Mouse (Mus musculus) midbrain, embryonic 11.5 days (tissue): ENCODE data around the gene Stmn3. TPM values are rescaled to one million over a fixed set of nuclear protein-coding genes. Genes with fewer than 3 reads are reported as not detected.

Experiments used
- ATAC-seq: fragments of 200-750 bp; cut with Nextera tagmentation; 2 replicates; pipeline ENCODE4 v1.8.0; 2017; ENCODE audit warnings: moderate TSS enrichment, moderate library complexity; ENCODE audit not compliant: low FRiP score
- DNase-seq: peaks from one replicate; pipeline ENCODE4 v3.0.0; 2015; ENCODE audit warnings: low spot score; ENCODE audit errors: missing footprints
- H3K27ac ChIP-seq: fragments of 300-500 bp; sonication (generic); 2 replicates; pipeline ENCODE4 v1.5.1; 2014; ENCODE audit warnings: low read depth, low read length
- H3K27me3 ChIP-seq: fragments of 300-500 bp; sonication (generic); 2 replicates; pipeline ENCODE4 v1.6.1; 2014; ENCODE audit warnings: mild to moderate bottlenecking, low read length, moderate library complexity, mixed read lengths; ENCODE audit not compliant: control insufficient read depth, insufficient read depth
- H3K36me3 ChIP-seq: fragments of 300-500 bp; sonication (generic); 2 replicates; pipeline ENCODE4 v1.6.1; 2014; ENCODE audit warnings: mild to moderate bottlenecking, low read length, moderate library complexity, mixed read lengths; ENCODE audit not compliant: control insufficient read depth, insufficient read depth
- H3K4me1 ChIP-seq: fragments of 300-500 bp; sonication (generic); 2 replicates; pipeline ENCODE4 v1.6.1; 2014; ENCODE audit warnings: low read length; ENCODE audit not compliant: control insufficient read depth, insufficient read depth
- H3K4me2 ChIP-seq: fragments of 300-500 bp; sonication (generic); 2 replicates; pipeline ENCODE4 v1.6.1; 2014; ENCODE audit warnings: mild to moderate bottlenecking, moderate library complexity
- H3K4me3 ChIP-seq: fragments of 300-500 bp; sonication (generic); 2 replicates; pipeline ENCODE4 v1.5.1; 2014; ENCODE audit warnings: low read depth, low read length
- H3K9ac ChIP-seq: fragments of 300-500 bp; sonication (generic); 2 replicates; pipeline ENCODE4 v1.6.1; 2014; ENCODE audit warnings: low read length
- H3K9me3 ChIP-seq: fragments of 300-500 bp; sonication (generic); 2 replicates; pipeline ENCODE4 v1.6.1; 2016; ENCODE audit warnings: low read length; ENCODE audit not compliant: control insufficient read depth
- WGBS: fragments of 180-500 bp; shearing (Covaris S2); extraction: QIAGEN DNeasy Blood & Tissue Kit; methylation state at CpG from one replicate; pipeline ENCODE4 v1.1.7; 2014; 5-methylcytosine and 5-hydroxymethylcytosine counted together
- polyA plus RNA-seq: library from polyadenylated mRNA; unstranded; fragments of >200 nt; fragmentation: Nextera tagmentation; extraction: Ambion mirVana; gene quantifications from 2 replicates; pipeline ENCODE4 v1.2.1, GENCODE M21; 2014

The Stmn3 gene
- polyA plus RNA-seq, 1 experiment from 2014 or later, result 359 TPM

DNA sequence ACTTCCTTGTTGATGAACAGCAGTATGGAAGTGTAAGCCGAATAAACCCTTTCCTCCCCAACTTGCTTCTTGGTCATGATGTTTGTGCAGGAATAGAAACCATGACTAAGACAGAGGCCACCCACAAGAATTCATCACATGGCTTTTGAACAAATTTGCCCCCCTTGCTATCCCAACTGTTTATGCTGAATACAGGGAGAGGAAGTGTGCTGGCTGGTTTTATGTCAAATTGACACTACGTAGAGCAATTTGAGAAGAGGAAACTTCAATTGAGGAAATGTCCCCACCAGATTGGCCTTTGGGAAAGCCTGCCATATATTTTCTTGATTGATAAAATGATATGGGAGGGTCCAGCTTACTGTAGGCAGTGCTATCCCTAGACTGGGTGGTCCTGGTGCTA lies 40.5 kb downstream of the Stmn3 start:
- peaks cover 13% of the 10 kb centered on the region; the same call in 1 of the 2 replicates for H3K36me3 ChIP-seq
- H3K27ac ChIP-seq, result no peak overlapping the region
- no peak overlapping the region for H3K4me2 ChIP-seq
- H3K4me1 ChIP-seq, result no peaks in the 10 kb centered on the region
- no peak overlapping the region for H3K9ac ChIP-seq
- ATAC-seq (no peak), DNase-seq (no peak)
- 80% methylated on average over 2 of the region's 2 CpGs for WGBS
- no peak overlapping the region for H3K4me3 ChIP-seq
- H3K27me3 ChIP-seq, result no peaks in the 10 kb centered on the region
- no peaks in the 10 kb centered on the region for H3K9me3 ChIP-seq

- Histone ChIP-seq H3K27me3 (no peaks in the 10 kb centered on the region), H3K4me1 (no peaks in the 10 kb centered on the region), H3K4me2 (no peak overlapping the region), H3K27ac (no peak overlapping the region), H3K36me3 (peaks cover 10% of the 10 kb centered on the region; the same call in 1 of the 2 replicates), H3K9ac (no peak overlapping the region), H3K4me3 (no peak overlapping the region), H3K9me3 (no peaks in the 10 kb centered on the region)
- DNase-seq, result no peak
- WGBS, result 93% methylated on average over 2 of the region's 2 CpGs
- ATAC-seq, result no peak
Observed at GRCm38 (mm10) chr2:181272092-181272491, 42.2 kb downstream of the Stmn3 start.

DNA sequence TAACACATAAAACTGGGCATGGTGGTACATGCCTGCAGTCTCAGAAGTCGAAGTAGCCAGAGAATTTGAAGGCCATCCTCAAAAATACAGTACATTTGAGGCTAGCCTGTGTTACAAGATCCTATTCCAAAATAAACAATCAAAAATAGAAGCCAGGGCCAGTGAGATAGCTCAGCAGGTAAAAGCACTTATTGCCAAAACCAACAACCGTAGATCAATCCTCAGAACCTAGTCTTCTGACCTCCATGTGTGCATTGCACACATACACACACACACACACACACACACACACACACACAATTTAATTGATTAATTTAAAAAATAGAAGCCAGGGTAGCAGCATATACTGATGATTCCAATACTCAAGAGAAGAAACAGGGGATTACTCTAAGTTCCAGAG lies 47.5 kb downstream of the Stmn3 start:
- ATAC-seq, result no peak
- DNase-seq, result no peak
- no peak overlapping the region for H3K27ac ChIP-seq
- no peaks in the 10 kb centered on the region for H3K4me1 ChIP-seq
- no peaks in the 10 kb centered on the region for H3K9me3 ChIP-seq
- no peak overlapping the region for H3K9ac ChIP-seq
- 83% methylated on average over 2 of the region's 2 CpGs for WGBS
- H3K4me3 ChIP-seq, result no peak overlapping the region
- no peaks in the 10 kb centered on the region for H3K27me3 ChIP-seq
- H3K4me2 ChIP-seq, result no peak overlapping the region
- H3K36me3 ChIP-seq, result peaks cover 9% of the 10 kb centered on the region; the same call in 1 of the 2 replicates

Other genes starting within 250 kb of the Stmn3 start
- 8.7 and 8.8 TPM in 2 replicates for gene Kcnq2, start 179.2 kb downstream of the Stmn3 start, polyA plus RNA-seq
- 0.87 and 0.94 TPM in 2 replicates for gene Eef1a2, start 157.5 kb downstream of the Stmn3 start, polyA plus RNA-seq
- 414 and 426 TPM in 2 replicates for gene Ppdpf, start 127.3 kb downstream of the Stmn3 start, polyA plus RNA-seq
- not detected in 2 replicates for gene Ptk6, start 111.7 kb downstream of the Stmn3 start, polyA plus RNA-seq
- 0.14 TPM in 1 of 2 replicates, not detected in the other for gene Srms, start 101.3 kb downstream of the Stmn3 start, polyA plus RNA-seq
- 0.15 TPM in 2 replicates for gene Fndc11, start 94.5 kb downstream of the Stmn3 start, polyA plus RNA-seq
- gene Helz2, start 72.5 kb downstream of the Stmn3 start, polyA plus RNA-seq, result 0.44 and 0.56 TPM in 2 replicates
- 18.9 and 19.7 TPM in 2 replicates for gene Gmeb2, start 26.5 kb downstream of the Stmn3 start, polyA plus RNA-seq
- gene Rtel1, start 5.2 kb upstream of the Stmn3 start, polyA plus RNA-seq, result 50.8 and 57.8 TPM in 2 replicates
- gene Zgpat, start 50.4 kb upstream of the Stmn3 start, polyA plus RNA-seq, result 34.5 and 36.8 TPM in 2 replicates
- gene Arfrp1, start 50.9 kb upstream of the Stmn3 start, polyA plus RNA-seq, result 54.2 and 60.9 TPM in 2 replicates
- 19.7 TPM in 2 replicates for gene Lime1, start 65.6 kb upstream of the Stmn3 start, polyA plus RNA-seq
- gene Zbtb46, start 144.9 kb upstream of the Stmn3 start, polyA plus RNA-seq, result 16.2 and 16.5 TPM in 2 replicates
- 0.15 and 0.21 TPM in 2 replicates for gene Abhd16b, start 178.7 kb upstream of the Stmn3 start, polyA plus RNA-seq
- gene Tpd52l2, start 182.6 kb upstream of the Stmn3 start, polyA plus RNA-seq, result 146 and 149 TPM in 2 replicates
- gene Dnajc5, start 206.0 kb upstream of the Stmn3 start, polyA plus RNA-seq, result 93.6 and 102 TPM in 2 replicates